Mouse (Mus musculus) bone marrow, adult 2 months (tissue): ENCODE data around the gene Mthfr.

Experiments used
- CTCF ChIP-seq: fragments of 200-500 bp; IDR thresholded peaks from 2 replicates; pipeline ENCODE4 v1.5.1; 2011; ENCODE audit warnings: low read length, control low read depth; ENCODE audit not compliant: control insufficient read depth, insufficient read depth
- POLR2A ChIP-seq: fragments of 200-500 bp; IDR thresholded peaks from 2 replicates; pipeline ENCODE4 v1.6.1; 2011; ENCODE audit warnings: low read depth, mild to moderate bottlenecking, control low read depth, low read length, borderline replicate concordance; ENCODE audit not compliant: control insufficient read depth

- no peak for TF ChIP-seq CTCF
- no peak for TF ChIP-seq POLR2A
Measured at GRCm38 (mm10) chr4:148107621-148108291, 68.9 kb downstream of the Mthfr start.
